Mouse (Mus musculus) urinary bladder, adult 2 months (tissue): ENCODE data around the gene Cdh15. TPM values are rescaled to one million over a fixed set of nuclear protein-coding genes. Genes with fewer than 3 reads are reported as not detected.

Source experiments
- DNase-seq: peaks from one replicate; pipeline ENCODE4 v3.0.0; 2022; ENCODE audit warnings: low spot score
- polyA plus RNA-seq: library from polyadenylated mRNA; depleted of rRNA; stranded (reverse); fragments of >200 nt; gene quantifications from 2 replicates; pipeline ENCODE4 v1.2.3, GENCODE M21; 2012

The Cdh15 gene
- polyA plus RNA-seq, 1 experiment = 0.06 TPM

GRCm38 (mm10) chr8:122836696-122837095 is 11.1 kb upstream of the Cdh15 start:
- DNase-seq = no peak

- no peak for DNase-seq
Observed at GRCm38 (mm10) chr8:122844161-122844560, 3.6 kb upstream of the Cdh15 start.

GRCm38 (mm10) chr8:122845662-122846061 is 2.1 kb upstream of the Cdh15 start:
- DNase-seq = no peak

GRCm38 (mm10) chr8:122849152-122849910 is 1.6 kb downstream of the Cdh15 start:
- no peak for DNase-seq

- DNase-seq = no peak
Observed at GRCm38 (mm10) chr8:122850641-122851240, 3.0 kb downstream of the Cdh15 start.

- no peak for DNase-seq
Observed at GRCm38 (mm10) chr8:122851692-122852545, 4.2 kb downstream of the Cdh15 start.

- no peak for DNase-seq
Observed at GRCm38 (mm10) chr8:122852546-122852905, 4.8 kb downstream of the Cdh15 start.

GRCm38 (mm10) chr8:122853340-122853771 is 5.6 kb downstream of the Cdh15 start:
- DNase-seq = no peak

- no peak for DNase-seq
Observed at GRCm38 (mm10) chr8:122854388-122854787, 6.6 kb downstream of the Cdh15 start.

GRCm38 (mm10) chr8:122855123-122855522 is 7.4 kb downstream of the Cdh15 start:
- DNase-seq = no peak

- no peak for DNase-seq
Observed at GRCm38 (mm10) chr8:122856288-122856687, 8.5 kb downstream of the Cdh15 start.

GRCm38 (mm10) chr8:122859843-122860242 is 12.1 kb downstream of the Cdh15 start:
- DNase-seq = no peak

- DNase-seq = no peak
Observed at GRCm38 (mm10) chr8:122864719-122865129, 17.0 kb downstream of the Cdh15 start.

- no peak for DNase-seq
Observed at GRCm38 (mm10) chr8:122865441-122865840, 17.7 kb downstream of the Cdh15 start.

GRCm38 (mm10) chr8:122866231-122866630 is 18.5 kb downstream of the Cdh15 start:
- DNase-seq = no peak

GRCm38 (mm10) chr8:122867982-122868381 is 20.2 kb downstream of the Cdh15 start:
- no peak for DNase-seq

GRCm38 (mm10) chr8:122870377-122870863 is 22.7 kb downstream of the Cdh15 start:
- DNase-seq = no peak

- no peak for DNase-seq
Observed at GRCm38 (mm10) chr8:122871663-122872062, 23.9 kb downstream of the Cdh15 start.

- DNase-seq = no peak
Observed at GRCm38 (mm10) chr8:122873171-122873570, 25.4 kb downstream of the Cdh15 start.

GRCm38 (mm10) chr8:122875186-122875585 is 27.4 kb downstream of the Cdh15 start:
- no peak for DNase-seq

GRCm38 (mm10) chr8:122878231-122878630 is 30.5 kb downstream of the Cdh15 start:
- no peak for DNase-seq

GRCm38 (mm10) chr8:122880302-122880701 is 32.5 kb downstream of the Cdh15 start:
- no peak for DNase-seq
